Mouse (Mus musculus): Measurements from ENCODE around the gene Mis18a. TPM values are rescaled to one million over a fixed set of nuclear protein-coding genes. Genes with fewer than 3 reads are reported as not detected.

Gene Mis18a
- polyA plus RNA-seq, 1 experiment from 2014 or later, result 35.0 TPM

- WGBS, result 86% methylated on average over 13 of the region's 13 CpGs
Observed at GRCm38 (mm10) chr16:90753386-90753941, 26.3 kb upstream of the Mis18a start.

GRCm38 (mm10) chr16:90748169-90748568 is 21.0 kb upstream of the Mis18a start:
- ATAC-seq (replicated peaks; ENCODE audit: extremely low read depth, insufficient read depth, low FRiP score), result no peak
- no peak overlapping the region for H3K4me2 ChIP-seq (ENCODE audit: low read depth, low read length)
- peaks cover 24% of the 10 kb centered on the region for H3K4me1 ChIP-seq (ENCODE audit: control insufficient read depth, insufficient read depth, low read length)
- no peaks in the 10 kb centered on the region for H3K9me3 ChIP-seq (replicated peaks; ENCODE audit: control insufficient read depth, low read length)
- peaks cover 11% of the 10 kb centered on the region for H3K36me3 ChIP-seq (ENCODE audit: control insufficient read depth, insufficient read depth)
- 87% methylated on average over 7 of the region's 7 CpGs for WGBS
- 0 out of 2 replicates have a peak overlapping the region, but pooled peaks have one; percentile 7 for H3K9ac ChIP-seq (ENCODE audit: low read length)
- no peak overlapping the region for H3K4me3 ChIP-seq (ENCODE audit: low read length)
- no peaks in the 10 kb centered on the region for H3K27me3 ChIP-seq (ENCODE audit: control insufficient read depth, insufficient read depth, low read length)
- no peak overlapping the region for H3K27ac ChIP-seq (ENCODE audit: low read length)

More at GRCm38 (mm10) chr16:90753386-90753941, 26.3 kb upstream of the Mis18a start:
- Histone ChIP-seq H3K27ac (ENCODE audit: low read length) (no peak overlapping the region), H3K4me3 (ENCODE audit: low read length) (no peak overlapping the region), H3K36me3 (ENCODE audit: control insufficient read depth, insufficient read depth) (peaks cover 25% of the 10 kb centered on the region), H3K9ac (ENCODE audit: low read length) (no peak overlapping the region), H3K27me3 (ENCODE audit: control insufficient read depth, insufficient read depth, low read length) (no peaks in the 10 kb centered on the region), H3K9me3 (replicated peaks; ENCODE audit: control insufficient read depth, low read length) (no peaks in the 10 kb centered on the region), H3K4me2 (ENCODE audit: low read depth, low read length) (no peak overlapping the region), H3K4me1 (ENCODE audit: control insufficient read depth, insufficient read depth, low read length) (peaks cover 10% of the 10 kb centered on the region)
- no peak for ATAC-seq (replicated peaks; ENCODE audit: extremely low read depth, insufficient read depth, low FRiP score)

GRCm38 (mm10) chr16:90747143-90747542 is 19.9 kb upstream of the Mis18a start:
- H3K4me3 ChIP-seq (ENCODE audit: low read length), result no peak overlapping the region
- H3K9ac ChIP-seq (ENCODE audit: low read length), result no peak overlapping the region
- H3K4me2 ChIP-seq (ENCODE audit: low read depth, low read length), result no peak overlapping the region
- H3K27ac ChIP-seq (ENCODE audit: low read length), result peak overlapping the region; percentile 64
- peaks cover 24% of the 10 kb centered on the region for H3K4me1 ChIP-seq (ENCODE audit: control insufficient read depth, insufficient read depth, low read length)
- no peaks in the 10 kb centered on the region for H3K9me3 ChIP-seq (replicated peaks; ENCODE audit: control insufficient read depth, low read length)
- 64% methylated on average over 6 of the region's 6 CpGs for WGBS
- no peaks in the 10 kb centered on the region for H3K27me3 ChIP-seq (ENCODE audit: control insufficient read depth, insufficient read depth, low read length)
- peaks cover 7% of the 10 kb centered on the region; the same call in 1 of the 2 replicates for H3K36me3 ChIP-seq (ENCODE audit: control insufficient read depth, insufficient read depth)
- peak; percentile 52 for ATAC-seq (replicated peaks; ENCODE audit: extremely low read depth, insufficient read depth, low FRiP score)

GRCm38 (mm10) chr16:90738092-90738956 is 11.1 kb upstream of the Mis18a start, which contains the start of gene Mrap:
Mrap (plus strand) TSS chr16:90738207.
- WGBS, result 38% methylated on average over 26 of the region's 26 CpGs
- Histone ChIP-seq H3K9me3 (replicated peaks; ENCODE audit: control insufficient read depth, low read length) (no peaks in the 10 kb centered on the region), H3K4me2 (ENCODE audit: low read depth, low read length) (peak within 1 kb of the TSS; percentile 63), H3K4me3 (ENCODE audit: low read length) (peak within 1 kb of the TSS; percentile 55), H3K36me3 (ENCODE audit: control insufficient read depth, insufficient read depth) (no peaks in the 10 kb centered on the region), H3K4me1 (ENCODE audit: control insufficient read depth, insufficient read depth, low read length) (peaks cover 13% of the 10 kb centered on the region; the same call in 1 of the 2 replicates), H3K27me3 (ENCODE audit: control insufficient read depth, insufficient read depth, low read length) (no peaks in the 10 kb centered on the region), H3K9ac (ENCODE audit: low read length) (peak within 1 kb of the TSS; percentile 77), H3K27ac (ENCODE audit: low read length) (peak within 1 kb of the TSS; percentile 81)
- peak; percentile 85 for ATAC-seq (replicated peaks; ENCODE audit: extremely low read depth, insufficient read depth, low FRiP score)

- Histone ChIP-seq H3K9me3 (replicated peaks; ENCODE audit: control insufficient read depth, low read length) (no peaks in the 10 kb centered on the region), H3K4me3 (ENCODE audit: low read length) (no peak overlapping the region), H3K36me3 (ENCODE audit: control insufficient read depth, insufficient read depth) (no peaks in the 10 kb centered on the region), H3K27me3 (ENCODE audit: control insufficient read depth, insufficient read depth, low read length) (no peaks in the 10 kb centered on the region), H3K4me2 (ENCODE audit: low read depth, low read length) (no peak overlapping the region), H3K4me1 (ENCODE audit: control insufficient read depth, insufficient read depth, low read length) (peaks cover 13% of the 10 kb centered on the region; the same call in 1 of the 2 replicates), H3K27ac (ENCODE audit: low read length) (no peak overlapping the region), H3K9ac (ENCODE audit: low read length) (no peak overlapping the region; the same call in 1 of the 2 replicates)
- ATAC-seq (replicated peaks; ENCODE audit: extremely low read depth, insufficient read depth, low FRiP score), result no peak
- WGBS, result 52% methylated on average over 10 of the region's 10 CpGs
Observed at GRCm38 (mm10) chr16:90736672-90737270, 9.6 kb upstream of the Mis18a start.

GRCm38 (mm10) chr16:90735611-90736010 is 8.4 kb upstream of the Mis18a start:
- Histone ChIP-seq H3K27ac (ENCODE audit: low read length) (no peak overlapping the region), H3K4me3 (ENCODE audit: low read length) (no peak overlapping the region), H3K36me3 (ENCODE audit: control insufficient read depth, insufficient read depth) (no peaks in the 10 kb centered on the region), H3K27me3 (ENCODE audit: control insufficient read depth, insufficient read depth, low read length) (no peaks in the 10 kb centered on the region), H3K9ac (ENCODE audit: low read length) (no peak overlapping the region), H3K4me2 (ENCODE audit: low read depth, low read length) (no peak overlapping the region), H3K4me1 (ENCODE audit: control insufficient read depth, insufficient read depth, low read length) (peaks cover 13% of the 10 kb centered on the region; the same call in 1 of the 2 replicates), H3K9me3 (replicated peaks; ENCODE audit: control insufficient read depth, low read length) (peaks cover 6% of the 10 kb centered on the region)
- ATAC-seq (replicated peaks; ENCODE audit: extremely low read depth, insufficient read depth, low FRiP score), result no peak
- 52% methylated on average over 4 of the region's 4 CpGs for WGBS

GRCm38 (mm10) chr16:90726600-90727227 is 490 bp downstream of the Mis18a start:
- H3K4me3 ChIP-seq (ENCODE audit: low read length), result peak overlapping the region; percentile 98
- H3K4me2 ChIP-seq (ENCODE audit: low read depth, low read length), result peak overlapping the region; percentile 99
- peak overlapping the region; percentile 54 for H3K27ac ChIP-seq (ENCODE audit: low read length)
- 5% methylated on average over 38 of the region's 38 CpGs for WGBS
- H3K4me1 ChIP-seq (ENCODE audit: control insufficient read depth, insufficient read depth, low read length), result peaks cover 12% of the 10 kb centered on the region
- H3K9ac ChIP-seq (ENCODE audit: low read length), result peak overlapping the region; percentile 86
- ATAC-seq (replicated peaks; ENCODE audit: extremely low read depth, insufficient read depth, low FRiP score), result no peak
- H3K27me3 ChIP-seq (ENCODE audit: control insufficient read depth, insufficient read depth, low read length), result no peaks in the 10 kb centered on the region
- H3K36me3 ChIP-seq (ENCODE audit: control insufficient read depth, insufficient read depth), result 0 out of 2 replicates have a peak, but pooled peaks cover 6% of the 10 kb centered on the region
- peaks cover 6% of the 10 kb centered on the region for H3K9me3 ChIP-seq (replicated peaks; ENCODE audit: control insufficient read depth, low read length)

GRCm38 (mm10) chr16:90724051-90724450 is 3.2 kb downstream of the Mis18a start:
- H3K4me1 ChIP-seq (ENCODE audit: control insufficient read depth, insufficient read depth, low read length), result peaks cover 12% of the 10 kb centered on the region
- H3K9ac ChIP-seq (ENCODE audit: low read length), result no peak overlapping the region
- 96% methylated on average over 4 of the region's 4 CpGs for WGBS
- no peak overlapping the region for H3K4me2 ChIP-seq (ENCODE audit: low read depth, low read length)
- no peaks in the 10 kb centered on the region for H3K27me3 ChIP-seq (ENCODE audit: control insufficient read depth, insufficient read depth, low read length)
- no peak overlapping the region for H3K4me3 ChIP-seq (ENCODE audit: low read length)
- H3K27ac ChIP-seq (ENCODE audit: low read length), result no peak overlapping the region
- H3K9me3 ChIP-seq (replicated peaks; ENCODE audit: control insufficient read depth, low read length), result no peaks in the 10 kb centered on the region
- ATAC-seq (replicated peaks; ENCODE audit: extremely low read depth, insufficient read depth, low FRiP score), result no peak
- H3K36me3 ChIP-seq (ENCODE audit: control insufficient read depth, insufficient read depth), result peaks cover 22% of the 10 kb centered on the region; the same call in 1 of the 2 replicates

Data from heart, embryonic 16.5 days (tissue).